Comparison of ENCODE assay signal across 13 mouse cellular contexts in genomic region chr4:147906230-147906629, GRCm38 (mm10). TPM values are rescaled to one million over a fixed set of nuclear protein-coding genes. Genes with fewer than 3 reads are reported as not detected.
DNase-seq lines count a peak whose midpoint lies in the region; ATAC-seq and TF ChIP-seq lines count a peak whose summit lies in the region.
"Had no signal": no experiment of that assay in that cellular context is flagged by ENCODE, and none has a peak within 500 bp of the region (broad histone marks: within the 10 kb centered on the region; RNA-seq: fewer than 3 reads in every experiment).

No protein-coding gene starts in this region.

- no peak overlapping the region; the same call in 1 of the 2 replicates for H3K27ac ChIP-seq in intestine, postnatal 0 days (ENCODE audit: low read depth, low read length)
- no peak overlapping the region for H3K27ac ChIP-seq in intestine, embryonic 16.5 days (ENCODE audit: low read length)
- H3K27ac ChIP-seq in brown adipose tissue, adult 24 weeks (replicated peaks; ENCODE audit: low read depth, low read length), result peak overlapping the region; percentile 67
- H3K27ac ChIP-seq: liver, embryonic 14.5 days; neural tube, embryonic 15.5 days had no signal

- ATAC-seq in intestine, postnatal 0 days, result peak; percentile 37
- ATAC-seq in intestine, embryonic 16.5 days, result no peak
- peak; percentile 87 for ATAC-seq in Patski
- no peak for ATAC-seq in megakaryocyte-erythroid progenitor cell, adult 5-6 weeks (replicated peaks; ENCODE audit: low FRiP score, low TSS enrichment, poor library complexity, severe bottlenecking)
- ATAC-seq: hindbrain, embryonic 16.5 days had no signal

- POLR2A ChIA-PET in Patski (lab: Charles Lee), result no interaction called here

- 61% methylated on average over 5 of the region's 5 CpGs for WGBS in intestine, postnatal 0 days
- 85% methylated on average over 5 of the region's 5 CpGs for WGBS in intestine, embryonic 16.5 days

- no peaks in the 10 kb centered on the region for H3K9me3 ChIP-seq in intestine, postnatal 0 days (ENCODE audit: control insufficient read depth)
- no peaks in the 10 kb centered on the region for H3K9me3 ChIP-seq in intestine, embryonic 16.5 days (ENCODE audit: control insufficient read depth, low read length)
- H3K9me3 ChIP-seq: neural tube, embryonic 15.5 days had no signal

- TF ChIP-seq CTCF in intestine, postnatal 0 days (IDR thresholded peaks at IDR 0.05; ENCODE audit: low read depth), result no peak
- no peak for TF ChIP-seq CTCF in Patski (IDR thresholded peaks at IDR 0.05)

- H3K9ac ChIP-seq in intestine, postnatal 0 days (ENCODE audit: low read depth, low read length), result no peak overlapping the region
- no peak overlapping the region for H3K9ac ChIP-seq in intestine, embryonic 16.5 days (ENCODE audit: low read depth, low read length)
- H3K9ac ChIP-seq: liver, embryonic 14.5 days; neural tube, embryonic 15.5 days had no signal

- H3K4me2 ChIP-seq in intestine, postnatal 0 days (replicated peaks; ENCODE audit: low read depth), result no peak overlapping the region
- H3K4me2 ChIP-seq in intestine, embryonic 16.5 days (ENCODE audit: low read depth, low read length), result no peak overlapping the region
- H3K4me2 ChIP-seq: neural tube, embryonic 15.5 days had no signal

- no peak overlapping the region for H3K4me3 ChIP-seq in intestine, postnatal 0 days (ENCODE audit: low read depth, low read length)
- H3K4me3 ChIP-seq in intestine, embryonic 16.5 days (ENCODE audit: low read length), result no peak overlapping the region
- no peak overlapping the region for H3K4me3 ChIP-seq in brown adipose tissue, adult 24 weeks (ENCODE audit: insufficient read depth, low read depth, low read length)
- H3K4me3 ChIP-seq: neural tube, embryonic 15.5 days had no signal

- in situ Hi-C loops in Patski (cut with MboI; ENCODE audit: low pct_unique_long_range_greater_than_20kb), result no loop called here

- peak; percentile 54 for DNase-seq in Patski (ENCODE audit: low read depth, low spot score)
- peak; percentile 27 for DNase-seq in urinary bladder, postnatal 25 days (ENCODE audit: low spot score)
- DNase-seq in thymus, postnatal 14 days, result no peak
- DNase-seq: kidney, adult 9 months; lung, postnatal 36 days; right cerebral cortex, adult 18-20 months had no signal

- H3K4me1 ChIP-seq in intestine, postnatal 0 days (replicated peaks; ENCODE audit: control insufficient read depth, insufficient read depth, low read length), result 0 out of 2 replicates have a peak, but pooled peaks cover 4% of the 10 kb centered on the region
- peaks cover 13% of the 10 kb centered on the region for H3K4me1 ChIP-seq in intestine, embryonic 16.5 days (ENCODE audit: control insufficient read depth, insufficient read depth, low read length)
- peaks cover 5% of the 10 kb centered on the region for H3K4me1 ChIP-seq in brown adipose tissue, adult 24 weeks (ENCODE audit: control insufficient read depth, insufficient read depth, insufficient read length, low read length)

- CTCF ChIA-PET in Patski (lab: Charles Lee), result interaction anchor here (1.0 to 1.3 kb wide), 2 partner anchors 10 to 13 kb away, joined by 3 read pairs; no protein-coding TSS in a partner anchor

- H3K27me3 ChIP-seq in intestine, postnatal 0 days (replicated peaks; ENCODE audit: control insufficient read depth, insufficient read depth, low read length), result no peaks in the 10 kb centered on the region
- no peaks in the 10 kb centered on the region for H3K27me3 ChIP-seq in intestine, embryonic 16.5 days (replicated peaks; ENCODE audit: control insufficient read depth, insufficient read depth, low read length)
- H3K27me3 ChIP-seq in Patski, result no peaks in the 10 kb centered on the region
- H3K27me3 ChIP-seq: neural tube, embryonic 15.5 days had no signal

- H3K36me3 ChIP-seq in intestine, postnatal 0 days (ENCODE audit: control insufficient read depth, insufficient read depth), result peaks cover 16% of the 10 kb centered on the region
- H3K36me3 ChIP-seq in intestine, embryonic 16.5 days (ENCODE audit: control insufficient read depth, insufficient read depth, low read length), result 0 out of 2 replicates have a peak, but pooled peaks cover 2% of the 10 kb centered on the region

RNA-seq across cellular contexts. Expression of gene Mfn2, which starts 1.7 kb away (rescaled TPM):
- 44.2 and 46.9 TPM in 2 replicates for polyA plus RNA-seq in intestine, postnatal 0 days (2015; fragmentation: Nextera tagmentation; extraction: Ambion mirVana)
- 50.8 and 59.7 TPM in 2 replicates for polyA plus RNA-seq in intestine, embryonic 16.5 days (2015; fragmentation: Nextera tagmentation; extraction: Ambion mirVana)
- polyA plus RNA-seq in Patski (2021), result 52.4 TPM
- polyA plus RNA-seq in brown adipose tissue, adult 24 weeks (2012; ENCODE audit: insufficient read depth, insufficient read length, missing spikeins), result 156 and 170 TPM in 2 replicates
- total RNA-seq in megakaryocyte-erythroid progenitor cell, adult 5-6 weeks (2014; fragmentation: Nextera tagmentation), result 26.1 and 28.1 TPM in 2 replicates
- 22.2 and 32.1 TPM in 2 replicates for total RNA-seq in megakaryocyte-erythroid progenitor cell, adult 5-6 weeks (2017)

RNA-seq across cellular contexts. Expression of gene Plod1, which starts 30.3 kb away (rescaled TPM):
- polyA plus RNA-seq in intestine, postnatal 0 days (2015; fragmentation: Nextera tagmentation; extraction: Ambion mirVana), result 28.0 and 28.8 TPM in 2 replicates
- polyA plus RNA-seq in intestine, embryonic 16.5 days (2015; fragmentation: Nextera tagmentation; extraction: Ambion mirVana), result 39.0 and 42.7 TPM in 2 replicates
- 39.3 TPM for polyA plus RNA-seq in Patski (2021)
- polyA plus RNA-seq in brown adipose tissue, adult 24 weeks (2012; ENCODE audit: insufficient read depth, insufficient read length, missing spikeins), result 24.8 and 28.6 TPM in 2 replicates
- total RNA-seq in megakaryocyte-erythroid progenitor cell, adult 5-6 weeks (2014; fragmentation: Nextera tagmentation), result 1.3 and 5.4 TPM in 2 replicates
- 1.8 and 2.9 TPM in 2 replicates for total RNA-seq in megakaryocyte-erythroid progenitor cell, adult 5-6 weeks (2017)

RNA-seq across cellular contexts. Expression of gene 2510039O18Rik, which starts 34.5 kb away (rescaled TPM):
- 25.7 and 26.3 TPM in 2 replicates for polyA plus RNA-seq in intestine, postnatal 0 days (2015; fragmentation: Nextera tagmentation; extraction: Ambion mirVana)
- polyA plus RNA-seq in intestine, embryonic 16.5 days (2015; fragmentation: Nextera tagmentation; extraction: Ambion mirVana), result 4.5 and 11.3 TPM in 2 replicates
- polyA plus RNA-seq in Patski (2021), result 57.2 TPM
- 18.7 and 19.7 TPM in 2 replicates for polyA plus RNA-seq in brown adipose tissue, adult 24 weeks (2012; ENCODE audit: insufficient read depth, insufficient read length, missing spikeins)
- total RNA-seq in megakaryocyte-erythroid progenitor cell, adult 5-6 weeks (2014; fragmentation: Nextera tagmentation), result 22.5 and 23.7 TPM in 2 replicates
- 21.4 and 27.4 TPM in 2 replicates for total RNA-seq in megakaryocyte-erythroid progenitor cell, adult 5-6 weeks (2017)

RNA-seq across cellular contexts. Expression of gene Fv1, which starts 37.5 kb away (rescaled TPM):
- 1.3 and 1.8 TPM in 2 replicates for polyA plus RNA-seq in intestine, postnatal 0 days (2015; fragmentation: Nextera tagmentation; extraction: Ambion mirVana)
- polyA plus RNA-seq in intestine, embryonic 16.5 days (2015; fragmentation: Nextera tagmentation; extraction: Ambion mirVana), result 7.4 and 7.6 TPM in 2 replicates
- polyA plus RNA-seq in Patski (2021), result 9.3 TPM
- polyA plus RNA-seq in brown adipose tissue, adult 24 weeks (2012; ENCODE audit: insufficient read depth, insufficient read length, missing spikeins), result 3.3 and 5.8 TPM in 2 replicates
- total RNA-seq in megakaryocyte-erythroid progenitor cell, adult 5-6 weeks (2014; fragmentation: Nextera tagmentation), result 6.2 and 12.6 TPM in 2 replicates
- 10.4 and 21.7 TPM in 2 replicates for total RNA-seq in megakaryocyte-erythroid progenitor cell, adult 5-6 weeks (2017)

RNA-seq across cellular contexts. Expression of gene Miip, which starts 37.6 kb away (rescaled TPM):
- polyA plus RNA-seq in intestine, postnatal 0 days (2015; fragmentation: Nextera tagmentation; extraction: Ambion mirVana), result 10.0 and 13.3 TPM in 2 replicates
- 33.5 and 38.1 TPM in 2 replicates for polyA plus RNA-seq in intestine, embryonic 16.5 days (2015; fragmentation: Nextera tagmentation; extraction: Ambion mirVana)
- polyA plus RNA-seq in Patski (2021), result 14.4 TPM
- polyA plus RNA-seq in brown adipose tissue, adult 24 weeks (2012; ENCODE audit: insufficient read depth, insufficient read length, missing spikeins), result 4.0 and 10.3 TPM in 2 replicates
- total RNA-seq in megakaryocyte-erythroid progenitor cell, adult 5-6 weeks (2014; fragmentation: Nextera tagmentation), result 48.9 and 75.8 TPM in 2 replicates
- 30.4 and 36.7 TPM in 2 replicates for total RNA-seq in megakaryocyte-erythroid progenitor cell, adult 5-6 weeks (2017)

Comparison
In these comparisons a context has a peak if more than half of its experiments do, and no peak if none do; other contexts are left out.
1. ATAC-seq: peak in intestine, postnatal 0 days (single experiment) and Patski (single experiment); none in intestine, embryonic 16.5 days (single experiment) and megakaryocyte-erythroid progenitor cell, adult 5-6 weeks (single experiment).